Mouse (Mus musculus) midbrain, embryonic 16.5 days (tissue): ENCODE data around the gene Arid3b. TPM values are rescaled to one million over a fixed set of nuclear protein-coding genes. Genes with fewer than 3 reads are reported as not detected.
A peak's percentile ranks its signal among the peaks of the same experiment; 100 is the strongest.
"Not testable (repeated sequence)": the region's sequence is repeated elsewhere in the genome, so short reads cannot be mapped to it uniquely, and the experiment has no call there.

Experiments
- ATAC-seq: fragments of 200-750 bp; cut with Nextera tagmentation; 2 replicates; pipeline ENCODE4 v1.8.0; 2017; ENCODE audit warnings: moderate TSS enrichment
- H3K27ac ChIP-seq: fragments of 300-500 bp; sonication (generic); 2 replicates; pipeline ENCODE4 v1.5.1; 2014; ENCODE audit warnings: mild to moderate bottlenecking, low read length, mixed read lengths
- H3K27me3 ChIP-seq: fragments of 300-500 bp; sonication (generic); 2 replicates; pipeline ENCODE4 v1.6.1; 2014; ENCODE audit warnings: low read depth, low read length, mixed read lengths; ENCODE audit not compliant: control insufficient read depth, insufficient read depth
- H3K36me3 ChIP-seq: fragments of 300-500 bp; sonication (generic); 2 replicates; pipeline ENCODE4 v1.6.1; 2014; ENCODE audit warnings: mild to moderate bottlenecking, low read length, moderate library complexity, mixed read lengths; ENCODE audit not compliant: control insufficient read depth, insufficient read depth
- H3K4me1 ChIP-seq: fragments of 300-500 bp; sonication (generic); 2 replicates; pipeline ENCODE4 v1.6.1; 2014; ENCODE audit warnings: mild to moderate bottlenecking, low read length, mixed read lengths; ENCODE audit not compliant: control insufficient read depth, insufficient read depth
- H3K4me2 ChIP-seq: fragments of 300-500 bp; sonication (generic); 2 replicates; pipeline ENCODE4 v1.6.1; 2014; ENCODE audit warnings: mild to moderate bottlenecking, low read length, mixed read lengths
- H3K4me3 ChIP-seq: fragments of 300-500 bp; sonication (generic); 2 replicates; pipeline ENCODE4 v1.5.1; 2014; ENCODE audit warnings: low read depth, mild to moderate bottlenecking, low read length, moderate library complexity, mixed read lengths
- H3K9ac ChIP-seq: fragments of 300-500 bp; sonication (generic); 2 replicates; pipeline ENCODE4 v1.6.1; 2014; ENCODE audit warnings: low read depth, low read length, mixed read lengths
- H3K9me3 ChIP-seq: fragments of 300-500 bp; sonication (generic); replicated peaks from 2 replicates; pipeline ENCODE4 v1.6.1; 2014; ENCODE audit warnings: mild to moderate bottlenecking, low read length, mixed read lengths; ENCODE audit not compliant: control insufficient read depth, poor library complexity, severe bottlenecking
- WGBS: fragments of 180-500 bp; shearing (Covaris S2); extraction: QIAGEN DNeasy Blood & Tissue Kit; methylation state at CpG from one replicate; pipeline ENCODE4 v1.1.7; 2014; 5-methylcytosine and 5-hydroxymethylcytosine counted together
- polyA plus RNA-seq: library from polyadenylated mRNA; unstranded; fragments of >200 nt; fragmentation: Nextera tagmentation; extraction: Ambion mirVana; gene quantifications from 2 replicates; pipeline ENCODE4 v1.2.1, GENCODE M21; 2015

The Arid3b gene
- polyA plus RNA-seq, result 6.6 and 9.1 TPM in 2 replicates

DNA sequence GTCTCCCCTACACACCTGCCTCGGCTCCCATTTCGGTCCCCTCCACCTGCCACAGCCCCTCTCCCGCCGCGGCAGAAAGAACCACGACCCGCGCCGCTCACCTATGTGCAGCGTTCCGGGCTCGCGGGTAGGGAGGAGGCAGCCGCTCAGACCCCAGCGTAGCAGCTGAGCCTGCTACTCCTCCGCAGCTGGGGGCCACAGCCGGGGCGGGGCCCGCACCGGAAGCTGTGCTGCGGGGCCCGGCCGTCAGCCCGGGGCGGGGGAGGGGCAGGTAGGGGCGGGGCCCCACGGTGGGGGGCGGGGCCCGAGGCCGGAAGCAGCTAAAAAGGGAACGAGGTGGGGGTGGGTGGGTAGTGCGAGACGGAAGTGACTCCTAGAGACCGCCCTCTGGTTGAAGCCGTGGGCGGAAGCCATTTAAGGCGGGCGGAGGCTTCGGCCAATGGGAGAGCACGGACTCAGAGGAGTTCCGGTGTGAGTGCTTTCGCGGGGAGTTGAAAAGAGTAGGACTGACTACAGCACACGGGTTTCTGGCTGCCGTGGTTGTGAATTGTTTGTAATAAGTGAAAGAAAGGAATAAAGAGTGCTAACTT lies at the start of gene Arid3b:
Arid3b (minus strand) TSS at position 213 of the 590 bp plus-strand sequence.
- H3K36me3 ChIP-seq, result no peaks in the 10 kb centered on the region
- peak within 1 kb of the TSS; percentile 86 for H3K9ac ChIP-seq
- peak within 1 kb of the TSS; percentile 83 for H3K27ac ChIP-seq
- peak within 1 kb of the TSS; percentile 56 for H3K4me2 ChIP-seq
- H3K27me3 ChIP-seq, result no peaks in the 10 kb centered on the region
- no peaks in the 10 kb centered on the region for H3K9me3 ChIP-seq
- ATAC-seq, result peak; percentile 99
- under 1% methylated on average over 43 of the region's 45 CpGs for WGBS
- peaks cover 26% of the 10 kb centered on the region for H3K4me1 ChIP-seq
- peak within 1 kb of the TSS; percentile 82 for H3K4me3 ChIP-seq

DNA sequence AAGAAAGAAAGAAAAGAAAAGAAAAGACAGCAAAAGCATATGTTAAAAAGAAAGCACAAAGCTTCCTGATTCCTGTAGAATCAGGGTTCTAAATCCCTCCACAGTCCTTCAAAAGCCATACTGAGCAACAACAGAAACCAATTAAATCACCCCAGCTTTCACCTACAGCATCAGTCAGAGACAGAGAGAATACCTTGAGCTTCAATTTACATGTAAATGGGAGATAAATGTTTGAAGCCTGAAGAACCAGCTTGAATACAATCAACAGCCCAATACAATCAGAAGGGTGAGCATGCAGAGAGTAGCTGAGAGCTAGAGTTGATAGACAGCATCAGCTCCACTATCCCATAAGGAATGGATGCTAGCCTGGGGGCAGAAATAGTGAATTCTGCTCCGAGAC lies 46.8 kb upstream of the Arid3b start:
- Histone ChIP-seq H3K4me2 (no peak overlapping the region), H3K27ac (no peak overlapping the region), H3K9ac (no peak overlapping the region), H3K36me3 (no peaks in the 10 kb centered on the region), H3K4me3 (no peak overlapping the region), H3K4me1 (no peaks in the 10 kb centered on the region), H3K9me3 (no peaks in the 10 kb centered on the region), H3K27me3 (no peaks in the 10 kb centered on the region)
- WGBS, result 22% methylated on average over 1 of the region's 1 CpGs
- no peak for ATAC-seq

DNA sequence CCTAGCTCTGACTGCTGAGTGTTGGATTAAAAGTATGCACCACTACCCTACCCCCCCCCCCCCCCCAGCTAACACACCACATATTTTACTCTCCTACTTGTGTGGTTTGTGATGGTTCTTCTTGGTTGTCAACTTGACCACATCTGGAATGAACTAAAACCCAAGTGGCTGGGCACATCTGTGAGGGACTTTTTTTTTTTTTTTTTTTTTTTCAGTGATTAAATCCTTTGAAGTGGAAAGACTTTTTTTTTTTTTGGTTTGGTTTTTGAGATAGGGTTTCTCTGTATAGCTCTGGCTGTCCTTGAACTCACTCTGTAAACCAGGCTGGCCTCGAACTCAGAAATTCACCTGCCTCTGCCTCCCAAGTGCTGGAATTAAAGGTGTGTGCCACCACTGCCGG lies 45.2 kb upstream of the Arid3b start:
- not testable (repeated sequence) for ATAC-seq, H3K27ac ChIP-seq, H3K4me2 ChIP-seq, H3K9me3 ChIP-seq, H3K9ac ChIP-seq, H3K4me3 ChIP-seq, H3K36me3 ChIP-seq, H3K27me3 ChIP-seq, H3K4me1 ChIP-seq
- 88% methylated on average over 2 of the region's 2 CpGs for WGBS

DNA sequence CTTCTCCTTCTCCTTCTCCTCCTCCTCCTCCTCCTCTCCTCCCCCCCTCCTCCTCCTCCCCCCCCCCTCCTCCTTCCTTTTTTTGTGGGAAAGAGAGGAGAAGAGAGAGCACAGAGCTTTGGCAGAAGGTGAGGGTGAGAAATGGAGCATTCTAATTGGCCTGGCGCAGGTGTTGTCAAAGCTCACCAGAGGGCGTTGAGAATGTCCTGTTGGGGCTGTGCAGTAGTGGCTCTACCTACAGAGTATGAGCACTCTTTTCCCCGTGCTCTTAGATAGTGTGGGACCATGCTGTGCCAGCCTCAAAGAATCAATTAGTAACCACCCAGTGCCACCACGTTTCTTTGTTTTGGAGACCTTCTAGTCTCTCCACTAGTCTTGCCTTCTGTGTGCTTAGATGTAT lies 43.7 kb upstream of the Arid3b start:
- no peak overlapping the region for H3K9ac ChIP-seq
- no peak overlapping the region for H3K27ac ChIP-seq
- no peaks in the 10 kb centered on the region for H3K36me3 ChIP-seq
- H3K9me3 ChIP-seq, result no peaks in the 10 kb centered on the region
- WGBS, result 11% methylated on average over 4 of the region's 4 CpGs
- no peak overlapping the region for H3K4me2 ChIP-seq
- no peaks in the 10 kb centered on the region for H3K27me3 ChIP-seq
- no peaks in the 10 kb centered on the region for H3K4me1 ChIP-seq
- no peak overlapping the region for H3K4me3 ChIP-seq
- no peak for ATAC-seq

DNA sequence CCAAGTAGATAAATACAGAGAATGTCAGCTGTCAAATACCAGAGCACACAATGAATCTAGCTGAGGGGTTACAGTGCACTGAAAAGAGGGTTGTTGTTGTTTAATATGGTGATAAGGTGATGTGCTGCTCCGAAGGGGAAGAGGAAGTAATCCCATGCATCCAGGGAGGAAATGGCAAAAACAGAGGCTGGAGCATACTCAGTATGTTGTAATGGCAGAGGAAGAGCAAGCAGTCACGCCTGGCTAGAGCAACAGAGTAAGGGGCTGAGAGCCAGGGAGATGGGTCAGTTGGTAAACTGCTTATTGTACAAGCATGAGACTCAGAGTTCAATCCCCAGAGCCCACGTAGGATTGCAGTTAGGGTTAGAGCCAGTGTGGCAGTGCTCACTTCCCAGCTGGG lies 42.6 kb upstream of the Arid3b start:
- no peak overlapping the region for H3K27ac ChIP-seq
- no peak overlapping the region for H3K4me2 ChIP-seq
- no peaks in the 10 kb centered on the region for H3K9me3 ChIP-seq
- no peaks in the 10 kb centered on the region for H3K36me3 ChIP-seq
- H3K9ac ChIP-seq, result no peak overlapping the region
- no peaks in the 10 kb centered on the region for H3K4me1 ChIP-seq
- 66% methylated on average over 3 of the region's 3 CpGs for WGBS
- no peaks in the 10 kb centered on the region for H3K27me3 ChIP-seq
- H3K4me3 ChIP-seq, result no peak overlapping the region
- ATAC-seq, result no peak

DNA sequence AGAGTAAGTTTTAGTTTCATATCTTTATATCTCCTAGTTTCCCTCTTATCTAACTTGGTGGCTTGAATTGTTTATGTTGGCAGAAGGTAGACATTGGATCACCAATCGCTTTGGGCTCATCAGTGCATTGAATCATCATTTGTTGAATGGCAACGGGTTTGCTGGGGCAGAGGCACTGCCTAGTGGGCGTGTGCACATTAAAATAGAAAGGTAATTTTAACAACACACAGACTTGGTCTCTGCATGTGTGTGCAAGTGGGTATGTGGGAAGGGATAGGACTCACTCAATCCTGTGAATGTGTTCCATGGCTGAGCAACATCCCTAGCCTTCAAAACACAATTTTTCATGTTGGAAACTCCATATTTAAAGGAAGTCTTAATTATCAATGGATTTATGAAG lies 38.4 kb upstream of the Arid3b start:
- Histone ChIP-seq H3K4me2 (no peak overlapping the region), H3K4me1 (no peaks in the 10 kb centered on the region), H3K9ac (no peak overlapping the region), H3K9me3 (no peaks in the 10 kb centered on the region), H3K27me3 (no peaks in the 10 kb centered on the region), H3K36me3 (no peaks in the 10 kb centered on the region), H3K27ac (no peak overlapping the region), H3K4me3 (no peak overlapping the region)
- 72% methylated on average over 3 of the region's 3 CpGs for WGBS
- ATAC-seq, result no peak

DNA sequence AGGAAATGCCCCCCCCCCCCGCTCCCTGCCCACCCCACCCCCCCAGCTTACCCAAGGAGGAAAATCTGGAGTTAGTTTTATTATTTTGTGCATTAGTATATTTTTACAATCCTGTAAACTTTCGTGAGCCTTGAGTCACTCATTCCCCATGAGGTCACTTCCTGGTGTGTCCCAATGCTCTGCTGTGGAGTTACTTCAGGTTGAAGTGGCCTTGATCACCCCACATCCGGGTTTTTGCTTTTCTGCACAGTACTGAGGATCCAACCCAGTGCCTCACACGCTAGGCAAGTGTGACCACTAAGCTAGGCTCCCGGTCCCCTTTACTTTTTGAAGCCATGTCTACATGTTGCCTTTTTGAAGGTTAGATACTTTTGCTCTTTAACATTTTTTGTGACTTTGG lies 37.5 kb upstream of the Arid3b start:
- Histone ChIP-seq H3K27ac (no peak overlapping the region), H3K4me1 (no peaks in the 10 kb centered on the region), H3K4me2 (no peak overlapping the region), H3K27me3 (no peaks in the 10 kb centered on the region), H3K9me3 (no peaks in the 10 kb centered on the region), H3K36me3 (no peaks in the 10 kb centered on the region), H3K4me3 (no peak overlapping the region), H3K9ac (no peak overlapping the region)
- WGBS, result 78% methylated on average over 5 of the region's 5 CpGs
- ATAC-seq, result no peak

DNA sequence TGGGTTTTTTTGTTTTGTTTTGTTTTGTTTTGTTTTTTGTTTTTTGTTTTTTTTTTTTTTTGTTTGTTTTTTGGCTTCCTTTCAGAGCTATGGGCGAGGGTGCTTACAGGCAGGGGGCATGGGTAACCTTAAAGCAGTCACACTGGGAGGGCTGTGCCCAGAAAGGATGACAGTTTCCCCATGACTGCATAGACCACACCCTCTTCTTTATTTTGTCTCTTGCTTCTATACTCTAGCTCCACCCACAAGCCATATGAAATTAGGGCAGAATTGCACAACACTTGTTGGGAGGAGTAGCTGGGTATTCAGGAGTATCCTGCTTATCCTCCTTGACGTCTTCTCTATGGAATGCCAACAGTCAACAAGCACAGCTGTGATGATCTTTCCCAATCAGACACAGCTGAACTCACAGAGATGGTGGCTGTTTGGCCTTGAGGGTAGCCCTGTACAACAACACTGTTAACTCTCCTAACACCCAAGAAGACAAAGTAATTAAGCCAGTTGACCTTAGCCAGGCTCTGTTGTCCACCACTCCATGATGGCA lies 33.8 kb upstream of the Arid3b start:
- ATAC-seq, result no peak
- Histone ChIP-seq H3K36me3 (no peaks in the 10 kb centered on the region), H3K4me3 (no peak overlapping the region), H3K9ac (no peak overlapping the region), H3K9me3 (no peaks in the 10 kb centered on the region), H3K27me3 (no peaks in the 10 kb centered on the region), H3K4me1 (no peaks in the 10 kb centered on the region), H3K4me2 (no peak overlapping the region), H3K27ac (no peak overlapping the region)
- WGBS, result 46% methylated on average over 2 of the region's 2 CpGs

DNA sequence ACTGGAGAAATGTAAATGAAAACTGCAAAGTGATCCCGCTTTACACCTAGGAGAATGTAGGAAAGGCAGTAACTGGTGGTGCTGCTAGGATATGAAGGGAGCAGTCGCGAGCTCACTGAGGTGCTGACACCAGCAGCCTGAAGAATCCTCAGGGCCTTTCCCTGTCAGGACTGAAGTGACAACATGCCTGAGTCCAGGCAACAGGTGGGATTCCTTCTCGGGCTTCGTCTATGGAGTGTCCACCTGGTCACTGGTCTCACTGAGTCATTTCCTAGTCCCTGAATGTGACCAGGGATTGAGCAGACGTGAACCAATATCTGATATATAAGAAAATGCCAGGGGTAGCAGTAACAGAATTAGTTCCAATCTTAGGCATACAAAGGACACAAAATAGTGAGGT lies 32.2 kb upstream of the Arid3b start:
- Histone ChIP-seq H3K4me1 (no peaks in the 10 kb centered on the region), H3K27me3 (no peaks in the 10 kb centered on the region), H3K4me2 (no peak overlapping the region), H3K9ac (no peak overlapping the region), H3K9me3 (no peaks in the 10 kb centered on the region), H3K27ac (no peak overlapping the region), H3K36me3 (no peaks in the 10 kb centered on the region), H3K4me3 (no peak overlapping the region)
- ATAC-seq, result no peak
- 88% methylated on average over 6 of the region's 6 CpGs for WGBS
